Mouse (Mus musculus): ENCODE results near the gene Olfr464. TPM values are rescaled to one million over a fixed set of nuclear protein-coding genes. Genes with fewer than 3 reads are reported as not detected.

The Olfr464 gene
- total RNA-seq (2014; rRNA removed) (not detected in 2 replicates), polyA plus RNA-seq (2015; fragmentation: Nextera tagmentation; extraction: Ambion mirVana) (0.07 TPM in 1 of 2 replicates, not detected in the other)

DNA sequence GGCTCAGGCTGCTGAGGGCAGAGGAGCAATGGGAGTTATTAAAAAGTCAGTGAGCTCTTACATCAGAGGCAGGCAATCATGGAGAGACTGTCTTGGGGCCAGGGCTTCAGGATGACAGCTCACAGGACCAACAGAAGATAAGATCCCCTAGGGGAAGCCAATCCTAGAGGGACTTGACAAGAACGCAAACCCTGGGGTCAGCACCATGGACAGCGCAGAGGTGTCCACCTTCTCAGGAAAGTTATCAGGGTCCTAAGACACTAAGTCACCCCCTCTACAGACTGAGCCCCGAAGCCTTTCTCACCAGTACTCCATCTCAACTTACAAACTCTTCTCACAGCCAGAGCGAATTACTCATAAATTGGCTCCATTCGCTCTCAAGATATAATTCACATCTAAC is at the start of gene Olfr464:
Gene Olfr464, minus strand, starts transcription at position 2 of the 400 bp plus-strand sequence.
- DNase-seq = no peak
- no peak for ATAC-seq
- no peak within 1 kb of the TSS for H3K4me3 ChIP-seq (ENCODE audit: low read depth, low read length)

DNA sequence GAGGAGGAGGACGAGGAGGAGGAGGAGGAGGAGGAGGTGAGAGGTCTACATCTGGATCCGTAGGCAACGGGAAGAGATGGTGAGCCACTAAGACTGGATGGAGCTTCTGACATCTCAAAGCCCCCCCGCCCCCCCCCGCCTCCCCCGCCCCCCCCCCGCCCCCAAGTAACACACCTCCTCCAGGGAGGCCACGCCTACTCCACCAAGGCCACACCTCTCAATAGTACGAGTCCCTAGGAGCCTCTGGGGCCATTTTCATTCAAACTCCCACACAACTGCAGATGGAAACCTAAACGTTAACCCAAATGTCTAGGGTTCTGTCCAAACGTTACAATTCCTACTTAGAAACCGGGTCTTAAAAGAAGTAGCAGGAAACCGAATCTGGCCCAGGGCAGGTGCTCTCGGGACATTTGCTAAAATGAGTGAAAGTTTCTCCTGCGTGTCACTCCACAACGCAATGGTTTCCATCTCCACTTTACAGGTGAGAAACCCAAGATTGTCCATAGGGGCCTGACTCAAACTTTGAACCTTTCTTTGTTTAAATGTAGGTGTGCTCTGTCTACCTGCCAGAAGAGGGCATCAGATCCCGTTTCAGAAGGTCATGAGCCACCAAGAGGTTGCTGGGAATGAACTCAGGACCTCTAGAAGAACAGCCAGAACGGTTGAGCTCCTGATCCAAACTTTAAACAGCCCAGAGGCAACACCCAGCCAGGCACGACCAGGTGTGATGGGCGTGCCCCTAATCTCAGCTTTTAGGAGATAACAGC is 47.8 kb upstream of the Olfr464 start:
- no peak overlapping the region for H3K4me3 ChIP-seq (ENCODE audit: low read depth, low read length)
- 21% methylated on average over 19 of the region's 20 CpGs for WGBS
- 0 out of 2 replicates have a peak, but pooled peaks have one; percentile 9 for TF ChIP-seq CTCF (IDR thresholded peaks at IDR 0.05; ENCODE audit: low read depth)
- H3K27ac ChIP-seq (ENCODE audit: low read depth, low read length) = no peak overlapping the region
- H3K4me1 ChIP-seq (ENCODE audit: insufficient read depth) = no peaks in the 10 kb centered on the region
- no peaks in the 10 kb centered on the region for H3K9me3 ChIP-seq (ENCODE audit: low read length)
- no peak overlapping the region for H3K9ac ChIP-seq
- no peak for ATAC-seq
- H3K36me3 ChIP-seq (ENCODE audit: insufficient read depth) = no peaks in the 10 kb centered on the region
- H3K4me2 ChIP-seq (ENCODE audit: low read depth) = peak overlapping the region; percentile 39; the same call in 1 of the 2 replicates
- no peak for DNase-seq
- no peaks in the 10 kb centered on the region for H3K27me3 ChIP-seq (ENCODE audit: insufficient read depth, low read length)

More for the DNA sequence above, at the start of gene Olfr464:
- H3K36me3 ChIP-seq (ENCODE audit: insufficient read depth) = no peaks in the 10 kb centered on the region
- TF ChIP-seq CTCF (IDR thresholded peaks at IDR 0.05; ENCODE audit: low read depth) = no peak
- no peaks in the 10 kb centered on the region for H3K4me1 ChIP-seq (ENCODE audit: insufficient read depth)
- H3K4me2 ChIP-seq (ENCODE audit: low read depth) = no peak within 1 kb of the TSS
- H3K9ac ChIP-seq = no peak within 1 kb of the TSS
- H3K27me3 ChIP-seq (ENCODE audit: insufficient read depth, low read length) = no peaks in the 10 kb centered on the region
- H3K9me3 ChIP-seq (ENCODE audit: low read length) = peaks cover 4% of the 10 kb centered on the region; the same call in 1 of the 2 replicates
- H3K27ac ChIP-seq (ENCODE audit: low read depth, low read length) = no peak within 1 kb of the TSS
- WGBS = 41% methylated on average over 5 of the region's 5 CpGs

DNA sequence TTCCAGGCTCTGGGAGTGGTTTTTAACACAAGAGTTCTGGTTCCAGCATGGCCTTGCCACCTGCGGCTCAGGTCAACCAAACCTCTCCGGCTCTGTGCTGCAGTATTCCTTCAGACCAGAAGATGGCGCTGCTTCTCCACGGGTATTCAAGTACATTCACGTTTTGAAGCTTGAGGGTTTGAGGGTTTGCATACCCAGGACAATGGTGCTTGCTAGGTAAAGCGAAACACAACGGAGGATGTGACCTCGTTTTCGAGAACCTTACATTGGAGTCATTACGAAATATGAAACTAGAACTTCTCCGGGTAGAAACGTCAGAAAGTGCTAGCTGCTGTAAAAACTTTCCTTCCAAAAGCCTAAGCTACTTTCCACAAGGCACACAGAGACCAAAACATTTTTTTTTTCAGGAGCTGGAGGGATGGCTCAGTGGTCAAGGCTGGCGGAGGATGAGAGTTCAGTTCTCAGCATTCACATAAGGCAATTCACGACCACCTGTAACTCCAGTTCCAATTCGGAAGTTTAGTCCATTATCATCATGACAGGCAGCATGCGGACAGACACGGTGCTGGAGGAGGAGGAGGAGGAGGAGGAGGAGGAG is 47.0 kb upstream of the Olfr464 start:
- 2% methylated on average over 17 of the region's 17 CpGs for WGBS
- peak; percentile 43; the same call in 1 of the 2 replicates for ATAC-seq
- DNase-seq = peak; percentile 88
- Histone ChIP-seq H3K9me3 (ENCODE audit: low read length) (no peaks in the 10 kb centered on the region), H3K4me2 (ENCODE audit: low read depth) (peak overlapping the region; percentile 39), H3K27me3 (ENCODE audit: insufficient read depth, low read length) (no peaks in the 10 kb centered on the region), H3K4me3 (ENCODE audit: low read depth, low read length) (peak overlapping the region; percentile 18; the same call in 1 of the 2 replicates), H3K27ac (ENCODE audit: low read depth, low read length) (no peak overlapping the region), H3K9ac (no peak overlapping the region), H3K36me3 (ENCODE audit: insufficient read depth) (no peaks in the 10 kb centered on the region), H3K4me1 (ENCODE audit: insufficient read depth) (no peaks in the 10 kb centered on the region)
- peak; percentile 97 for TF ChIP-seq CTCF (IDR thresholded peaks at IDR 0.05; ENCODE audit: low read depth)

DNA sequence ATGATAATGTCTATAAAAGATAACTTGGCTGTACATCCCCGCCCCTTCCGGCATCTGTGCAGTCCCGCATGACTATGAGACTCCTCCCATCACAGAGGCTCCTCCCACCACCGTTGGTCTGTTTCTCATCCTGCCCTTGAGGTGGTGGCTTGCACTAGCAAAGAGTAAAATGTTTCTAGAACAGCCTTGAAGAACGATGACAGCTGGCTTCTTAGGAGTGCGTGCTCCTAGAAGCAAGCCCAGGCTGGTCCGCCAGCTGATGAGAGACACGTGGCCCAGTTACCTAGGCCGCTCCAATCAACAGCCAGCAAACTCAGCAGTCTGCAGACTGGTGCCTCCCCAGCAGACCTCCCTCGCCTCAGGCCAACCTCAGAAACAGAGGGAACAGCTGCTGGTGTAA is 45.4 kb upstream of the Olfr464 start:
- DNase-seq (no peak), ATAC-seq (no peak)
- H3K4me1 ChIP-seq (ENCODE audit: insufficient read depth) = no peaks in the 10 kb centered on the region
- H3K9ac ChIP-seq = no peak overlapping the region
- TF ChIP-seq CTCF (IDR thresholded peaks at IDR 0.05; ENCODE audit: low read depth) = no peak
- 53% methylated on average over 10 of the region's 10 CpGs for WGBS
- H3K36me3 ChIP-seq (ENCODE audit: insufficient read depth) = no peaks in the 10 kb centered on the region
- H3K4me2 ChIP-seq (ENCODE audit: low read depth) = no peak overlapping the region
- no peak overlapping the region for H3K27ac ChIP-seq (ENCODE audit: low read depth, low read length)
- H3K4me3 ChIP-seq (ENCODE audit: low read depth, low read length) = no peak overlapping the region
- H3K9me3 ChIP-seq (ENCODE audit: low read length) = no peaks in the 10 kb centered on the region
- H3K27me3 ChIP-seq (ENCODE audit: insufficient read depth, low read length) = no peaks in the 10 kb centered on the region

DNA sequence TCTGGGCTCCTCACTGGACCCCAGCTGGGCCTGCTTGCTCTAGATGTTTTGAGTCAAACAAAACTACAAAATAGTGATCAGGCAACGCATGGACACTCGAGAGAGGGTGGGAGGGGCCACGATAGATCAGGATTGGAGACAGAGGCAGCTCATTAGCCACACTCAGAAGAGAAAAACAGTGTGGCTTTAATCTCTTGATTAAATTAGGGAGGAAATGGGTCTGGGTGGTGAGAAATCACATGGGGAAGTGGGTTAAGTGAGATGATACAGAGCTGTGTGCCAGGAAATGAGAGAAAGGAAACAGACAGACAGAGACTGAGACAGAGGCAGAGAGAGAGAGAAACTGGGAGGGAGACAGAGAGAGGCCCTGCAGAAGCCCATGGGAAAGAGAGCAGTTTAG is 44.5 kb upstream of the Olfr464 start:
- Histone ChIP-seq H3K9ac (no peak overlapping the region), H3K36me3 (ENCODE audit: insufficient read depth) (no peaks in the 10 kb centered on the region), H3K4me3 (ENCODE audit: low read depth, low read length) (no peak overlapping the region), H3K9me3 (ENCODE audit: low read length) (no peaks in the 10 kb centered on the region), H3K27me3 (ENCODE audit: insufficient read depth, low read length) (no peaks in the 10 kb centered on the region), H3K4me2 (ENCODE audit: low read depth) (no peak overlapping the region), H3K27ac (ENCODE audit: low read depth, low read length) (no peak overlapping the region), H3K4me1 (ENCODE audit: insufficient read depth) (no peaks in the 10 kb centered on the region)
- ATAC-seq = no peak
- DNase-seq = no peak
- no peak for TF ChIP-seq CTCF (IDR thresholded peaks at IDR 0.05; ENCODE audit: low read depth)
- 28% methylated on average over 3 of the region's 3 CpGs for WGBS

DNA sequence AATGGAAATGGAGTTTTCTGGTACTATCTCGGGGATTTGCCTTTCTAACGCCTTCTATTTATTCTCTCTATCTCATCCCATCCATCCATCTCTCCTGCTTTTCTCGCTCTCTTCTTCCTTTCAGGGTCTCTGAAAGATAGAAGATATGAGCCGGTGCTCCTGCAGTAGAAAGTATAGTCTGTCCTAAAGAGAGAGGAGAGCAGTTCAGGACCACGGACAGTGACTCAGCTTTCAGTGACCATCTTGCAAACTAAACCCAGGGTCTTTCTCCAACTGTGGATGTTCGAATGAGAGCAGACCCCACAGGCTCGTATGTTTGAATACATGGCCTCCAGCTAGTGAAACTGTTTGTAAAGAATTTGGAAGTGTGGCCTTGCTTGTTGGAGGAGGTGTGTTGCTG is 36.3 kb upstream of the Olfr464 start:
- H3K4me1 ChIP-seq (ENCODE audit: insufficient read depth) = no peaks in the 10 kb centered on the region
- no peak overlapping the region for H3K9ac ChIP-seq
- H3K4me2 ChIP-seq (ENCODE audit: low read depth) = no peak overlapping the region
- no peaks in the 10 kb centered on the region for H3K27me3 ChIP-seq (ENCODE audit: insufficient read depth, low read length)
- no peak overlapping the region for H3K27ac ChIP-seq (ENCODE audit: low read depth, low read length)
- WGBS = 46% methylated on average over 7 of the region's 7 CpGs
- DNase-seq (no peak), ATAC-seq (no peak)
- H3K36me3 ChIP-seq (ENCODE audit: insufficient read depth) = no peaks in the 10 kb centered on the region
- H3K9me3 ChIP-seq (ENCODE audit: low read length) = no peaks in the 10 kb centered on the region
- no peak for TF ChIP-seq CTCF (IDR thresholded peaks at IDR 0.05; ENCODE audit: low read depth)
- no peak overlapping the region for H3K4me3 ChIP-seq (ENCODE audit: low read depth, low read length)

DNA sequence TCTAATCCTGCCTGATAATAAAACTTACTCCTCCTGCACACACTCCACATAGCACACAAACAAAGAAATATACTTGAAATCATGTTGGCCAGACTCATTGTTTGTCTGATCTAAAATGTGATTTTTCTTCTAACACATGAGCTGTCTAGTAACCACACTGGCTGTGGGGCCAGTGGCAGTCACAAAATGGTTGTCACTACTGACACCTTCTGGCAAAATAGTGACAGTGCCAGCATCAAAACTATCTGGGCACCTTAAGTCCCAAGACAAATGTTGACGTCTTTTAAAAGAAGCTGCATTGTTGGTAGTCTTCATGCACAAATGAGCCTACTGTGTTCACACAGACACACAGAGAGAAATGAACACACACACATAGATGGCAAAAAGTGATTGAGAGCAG is 34.4 kb upstream of the Olfr464 start:
- no peak overlapping the region for H3K27ac ChIP-seq (ENCODE audit: low read depth, low read length)
- 0% methylated on average over 1 of the region's 1 CpGs for WGBS
- H3K27me3 ChIP-seq (ENCODE audit: insufficient read depth, low read length) = no peaks in the 10 kb centered on the region
- H3K4me3 ChIP-seq (ENCODE audit: low read depth, low read length) = no peak overlapping the region
- no peaks in the 10 kb centered on the region for H3K4me1 ChIP-seq (ENCODE audit: insufficient read depth)
- peak; percentile 69 for DNase-seq
- peak; percentile 60 for ATAC-seq
- H3K9ac ChIP-seq = no peak overlapping the region
- no peaks in the 10 kb centered on the region for H3K9me3 ChIP-seq (ENCODE audit: low read length)
- H3K4me2 ChIP-seq (ENCODE audit: low read depth) = no peak overlapping the region
- no peaks in the 10 kb centered on the region for H3K36me3 ChIP-seq (ENCODE audit: insufficient read depth)
- peak; percentile 76 for TF ChIP-seq CTCF (IDR thresholded peaks at IDR 0.05; ENCODE audit: low read depth)
